Mouse (Mus musculus) gastrocnemius, adult 18-20 months (tissue): Measurements from ENCODE around the gene 1700123O20Rik. TPM values are rescaled to one million over a fixed set of nuclear protein-coding genes. Genes with fewer than 3 reads are reported as not detected.

Source experiments
- DNase-seq: peaks from one replicate; pipeline ENCODE4 v3.0.0; 2021; ENCODE audit warnings: low spot score
- microRNA-seq: library from miRNA; unstranded; fragments of <30 nt; microRNA quantifications from one replicate; pipeline ENCODE4 v1.2.0, GENCODE M21; 2021
- total RNA-seq, 2 experiments: library from RNA; stranded (reverse); gene quantifications; 2 replicates each; pipeline ENCODE4 v1.2.3; 2021

1700123O20Rik gene
- total RNA-seq, 2 experiments from 2014 or later = 7.8 to 10.6 TPM

- peak; percentile 65 for DNase-seq
Measured at GRCm38 (mm10) chr14:54720654-54721350, 34.8 kb downstream of the 1700123O20Rik start.

DNA sequence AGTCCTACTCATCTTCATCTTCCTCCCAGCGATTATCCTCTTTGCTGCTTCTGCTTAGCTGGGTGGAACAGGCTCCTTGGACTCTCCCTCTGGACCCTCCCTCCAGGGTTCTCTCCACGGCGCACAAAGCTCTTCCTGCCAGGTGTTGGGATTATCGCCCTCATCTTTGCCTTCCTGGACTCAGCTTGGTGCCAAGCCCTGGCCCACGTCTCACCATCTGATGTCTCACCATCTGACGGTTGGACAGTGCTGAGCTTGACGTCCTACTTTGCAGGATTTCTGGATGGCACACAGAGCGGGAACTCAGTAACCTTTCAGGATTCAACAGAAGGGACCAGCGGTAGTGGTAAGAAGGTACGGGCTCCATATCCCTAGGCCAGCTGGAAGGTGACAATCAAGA, 35.7 kb downstream of the 1700123O20Rik start:
- DNase-seq = no peak

DNA sequence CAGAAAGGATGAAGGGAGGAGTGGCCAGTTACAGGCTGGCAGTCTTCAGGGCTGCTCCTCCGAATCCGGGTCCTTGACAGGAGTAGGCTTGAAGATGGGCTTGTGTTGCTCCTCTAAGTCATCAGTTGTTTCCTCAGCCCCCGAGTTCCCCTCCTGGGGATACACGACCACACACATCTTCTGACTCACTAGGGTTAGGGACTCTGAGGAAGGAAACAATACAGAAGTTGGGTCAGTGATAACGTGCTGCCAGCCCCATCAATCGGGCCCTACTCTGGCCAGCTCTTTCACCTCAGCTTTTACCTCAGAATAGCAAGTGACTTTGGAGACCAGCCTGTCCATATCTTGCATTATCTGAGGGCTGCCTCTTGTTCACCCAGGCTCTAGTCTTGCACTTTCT, 38.0 kb downstream of the 1700123O20Rik start:
- no peak for DNase-seq

DNA sequence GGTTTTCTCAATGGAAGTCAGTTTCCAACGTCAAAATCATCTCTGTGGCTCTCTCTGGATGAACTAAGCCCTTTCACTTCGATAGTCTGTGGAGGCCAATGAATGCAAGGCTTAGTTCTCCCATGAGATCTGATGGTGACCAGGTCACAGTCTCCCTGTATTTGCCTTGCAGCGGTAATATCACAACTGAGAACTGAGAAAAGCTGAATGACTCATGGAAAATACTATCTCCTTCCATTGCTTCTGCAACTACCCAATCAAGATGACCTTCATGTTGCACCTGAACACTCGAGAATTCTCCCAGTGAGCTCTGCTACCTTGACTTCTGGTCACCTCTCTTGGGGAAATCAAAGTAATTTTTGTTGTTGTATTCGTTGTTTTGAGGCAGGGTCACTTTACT, 41.5 kb downstream of the 1700123O20Rik start:
- no peak for DNase-seq

DNA sequence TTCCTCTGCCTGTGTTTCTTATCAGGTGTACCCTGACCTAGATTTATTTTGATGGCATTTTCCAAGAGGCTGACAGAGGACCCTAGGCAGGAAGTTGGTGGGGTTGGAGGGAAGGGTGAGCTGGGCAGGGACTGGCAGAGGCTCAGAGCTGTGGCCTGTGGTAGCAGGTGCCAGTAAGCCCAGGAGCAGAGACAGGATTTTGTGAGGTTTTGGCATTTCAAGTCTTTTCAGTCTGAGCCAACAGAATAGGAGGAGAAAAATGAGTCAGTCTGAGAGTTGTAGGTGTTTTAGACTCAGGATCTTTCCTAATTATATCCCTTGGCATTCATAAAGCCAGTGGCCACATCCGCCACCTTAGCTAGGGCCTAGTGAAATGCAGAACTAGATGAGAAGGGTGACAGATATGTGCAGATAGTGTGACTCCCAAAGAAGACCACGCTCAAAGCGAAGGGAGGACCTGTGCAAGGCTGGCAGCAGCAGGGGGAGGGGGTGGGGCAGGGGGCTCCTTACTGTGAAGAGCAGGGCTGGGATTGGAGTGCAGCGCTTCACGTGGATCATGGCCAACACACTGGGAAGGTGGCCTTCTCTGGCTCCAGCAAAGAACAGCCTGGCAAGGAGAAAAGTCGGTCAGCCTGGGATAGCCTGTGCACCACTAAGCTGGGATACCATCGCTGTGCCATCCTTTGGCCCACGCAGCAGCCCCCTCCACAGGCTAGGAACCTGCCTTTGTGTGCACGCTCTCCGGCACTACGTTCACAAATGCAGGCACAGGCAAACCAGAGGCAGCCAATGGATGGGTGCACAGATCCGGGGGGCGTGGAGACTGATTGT, 43.0 kb downstream of the 1700123O20Rik start:
- DNase-seq = no peak

- DNase-seq = no peak
Measured at GRCm38 (mm10) chr14:54730305-54730704, 44.3 kb downstream of the 1700123O20Rik start.

DNA sequence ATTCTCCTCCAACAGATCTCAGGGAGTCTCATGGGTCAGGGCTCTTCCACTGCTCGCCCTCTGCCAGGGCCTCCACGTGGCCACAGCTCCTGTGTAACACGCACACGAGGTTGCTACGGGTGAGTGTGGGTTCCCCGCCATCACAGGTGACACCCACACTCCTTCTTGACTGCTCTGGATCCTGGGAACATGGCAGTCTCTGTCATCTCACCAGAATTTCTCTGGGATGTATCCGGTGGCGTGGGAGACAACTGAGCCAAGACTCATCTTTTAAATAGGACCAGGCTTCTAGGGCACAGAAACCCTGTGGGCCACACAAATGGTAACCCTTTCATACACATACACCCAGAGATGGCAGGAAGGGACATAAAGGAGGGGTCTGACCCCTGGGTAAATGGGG, 46.2 kb downstream of the 1700123O20Rik start:
- no peak for DNase-seq

DNA sequence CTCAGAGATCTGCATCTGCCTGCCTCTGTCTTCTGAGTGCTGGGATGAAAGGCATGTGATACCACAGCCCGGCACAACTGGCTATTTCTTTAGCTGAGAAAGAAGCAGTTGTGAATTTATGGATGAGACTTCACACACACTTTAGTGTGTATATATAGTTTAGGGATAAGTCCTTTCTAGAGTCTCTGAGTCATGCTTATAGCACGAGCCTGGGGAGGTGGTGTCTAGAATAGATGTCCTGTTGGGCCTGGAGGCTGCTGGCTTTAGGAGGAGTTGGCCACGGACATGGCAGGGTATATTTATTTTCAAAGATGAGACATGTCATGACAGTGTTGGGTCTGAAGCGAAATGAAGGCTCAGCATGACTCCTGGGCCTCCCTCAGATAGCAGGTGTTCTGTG, 48.0 kb downstream of the 1700123O20Rik start:
- DNase-seq = no peak

- DNase-seq = no peak
Measured at GRCm38 (mm10) chr14:54735221-54735620, 49.2 kb downstream of the 1700123O20Rik start.

GRCm38 (mm10) chr14:54736555-54737552, 50.8 kb downstream of the 1700123O20Rik start:
- DNase-seq = no peak

GRCm38 (mm10) chr14:54737634-54738033, 51.6 kb downstream of the 1700123O20Rik start:
- no peak for DNase-seq

Small RNA genes lying within 50 kb of the gene (microRNA-seq; reads per million reads assigned to microRNA genes)
- not detected for gene Mir6948

Other genes with a start within 250 kb of the 1700123O20Rik start
- gene Lrp10, start 222.1 kb upstream of the 1700123O20Rik start, total RNA-seq = 10 to 100 TPM; 28.5 to 31.2 TPM
- gene Rem2, start 210.1 kb upstream of the 1700123O20Rik start, total RNA-seq = not detected
- 10 to 100 TPM; 29.6 to 32.1 TPM for gene Prmt5, start 168.7 kb upstream of the 1700123O20Rik start, total RNA-seq
- gene Haus4, start 131.6 kb upstream of the 1700123O20Rik start, total RNA-seq = 1 to 10 TPM; 2.5 to 3.0 TPM
- gene Ajuba, start 108.7 kb upstream of the 1700123O20Rik start, total RNA-seq = 1 to 10 TPM in 1 of 2 experiments, under 1 TPM in 1; 0.91 to 1.6 TPM
- gene 4931414P19Rik, start 80.2 kb upstream of the 1700123O20Rik start, total RNA-seq = 1 to 10 TPM; 2.6 to 3.9 TPM
- 100 to 1,000 TPM; 162 to 169 TPM for gene Psmb5, start 68.2 kb upstream of the 1700123O20Rik start, total RNA-seq
- gene Psmb11, start 64.8 kb upstream of the 1700123O20Rik start, total RNA-seq = not detected
- gene Gm17606, start 45.3 kb upstream of the 1700123O20Rik start, total RNA-seq = not detected
- gene Cdh24, start 44.9 kb upstream of the 1700123O20Rik start, total RNA-seq = under 1 TPM; 0.07 to 0.11 TPM
- gene Acin1, start 715 bp downstream of the 1700123O20Rik start, total RNA-seq = 10 to 100 TPM; 62.6 to 72.6 TPM
- not detected for gene Gm29776, start 12.6 kb downstream of the 1700123O20Rik start, total RNA-seq
- gene Cebpe, start 26.0 kb downstream of the 1700123O20Rik start, total RNA-seq = not detected
- gene Slc7a8, start 95.7 kb downstream of the 1700123O20Rik start, total RNA-seq = 10 to 100 TPM; 10.7 to 24.4 TPM
- gene Rnf212b, start 127.9 kb downstream of the 1700123O20Rik start, total RNA-seq = 1 to 10 TPM; 3.0 to 4.1 TPM
- 1 to 10 TPM; 4.3 to 5.1 TPM for gene Homez, start 184.7 kb downstream of the 1700123O20Rik start, total RNA-seq
- 1 to 10 TPM; 2.4 to 4.5 TPM for gene Ppp1r3e, start 191.3 kb downstream of the 1700123O20Rik start, total RNA-seq
- gene Bcl2l2, start 197.2 kb downstream of the 1700123O20Rik start, total RNA-seq = 10 to 100 TPM; 22.3 to 27.3 TPM
- 1 to 10 TPM; 2.9 to 3.0 TPM for gene Gm20521, start 197.2 kb downstream of the 1700123O20Rik start, total RNA-seq
- 10 to 100 TPM; 46.1 to 51.0 TPM for gene Pabpn1, start 206.3 kb downstream of the 1700123O20Rik start, total RNA-seq
- gene Slc22a17, start 226.9 kb downstream of the 1700123O20Rik start, total RNA-seq = 1 to 10 TPM; 1.2 to 1.3 TPM
- gene Efs, start 239.9 kb downstream of the 1700123O20Rik start, total RNA-seq = 1 to 10 TPM in 1 of 2 experiments, under 1 TPM in 1; 0.78 to 1.5 TPM
- gene Il25, start 246.5 kb downstream of the 1700123O20Rik start, total RNA-seq = not detected